Mouse (Mus musculus): ENCODE data around the gene Slc2a6. TPM values are rescaled to one million over a fixed set of nuclear protein-coding genes. Genes with fewer than 3 reads are reported as not detected.

Gene Slc2a6
- total and polyA plus RNA-seq, 2 experiments from 2014 or later: 16.7 to 30.9 TPM

GRCm38 (mm10) chr2:27007701-27008100 lies 20.1 kb downstream of the Slc2a6 start:
- no peak overlapping the region for H3K27ac ChIP-seq
- no peaks in the 10 kb centered on the region for H3K27me3 ChIP-seq (ENCODE audit: insufficient read depth, low read length)
- ATAC-seq (no peak), DNase-seq (ENCODE audit: low spot score) (no peak)
- WGBS: 80% methylated on average over 7 of the region's 7 CpGs
- TF ChIP-seq CTCF (IDR thresholded peaks at IDR 0.05; ENCODE audit: low read depth): no peak
- no peaks in the 10 kb centered on the region for H3K36me3 ChIP-seq (ENCODE audit: insufficient read depth, low read length)
- no peaks in the 10 kb centered on the region for H3K9me3 ChIP-seq (ENCODE audit: low read length)
- no peak overlapping the region for H3K9ac ChIP-seq (replicated peaks; ENCODE audit: low read length)
- no peak overlapping the region for H3K4me2 ChIP-seq (ENCODE audit: low read depth, low read length)
- peaks cover 13% of the 10 kb centered on the region for H3K4me1 ChIP-seq (ENCODE audit: insufficient read depth, low read length)
- no peak overlapping the region for H3K4me3 ChIP-seq (ENCODE audit: low read length)

- DNase-seq (ENCODE audit: low spot score): no peak
- Histone ChIP-seq H3K4me3 (ENCODE audit: low read length) (no peak overlapping the region), H3K4me1 (ENCODE audit: insufficient read depth, low read length) (peaks cover 13% of the 10 kb centered on the region), H3K36me3 (ENCODE audit: insufficient read depth, low read length) (no peaks in the 10 kb centered on the region), H3K27ac (no peak overlapping the region), H3K4me2 (ENCODE audit: low read depth, low read length) (no peak overlapping the region), H3K9me3 (ENCODE audit: low read length) (no peaks in the 10 kb centered on the region), H3K27me3 (ENCODE audit: insufficient read depth, low read length) (no peaks in the 10 kb centered on the region), H3K9ac (replicated peaks; ENCODE audit: low read length) (no peak overlapping the region)
- ATAC-seq: no peak
- 57% methylated on average over 4 of the region's 4 CpGs for WGBS
- no peak for TF ChIP-seq CTCF (IDR thresholded peaks at IDR 0.05; ENCODE audit: low read depth)
These were observed 21.5 kb downstream of the Slc2a6 start for GRCm38 (mm10) chr2:27006255-27006654.

- Histone ChIP-seq H3K4me3 (ENCODE audit: low read length) (no peak overlapping the region), H3K27ac (no peak overlapping the region), H3K9me3 (ENCODE audit: low read length) (no peaks in the 10 kb centered on the region), H3K4me1 (ENCODE audit: insufficient read depth, low read length) (no peaks in the 10 kb centered on the region), H3K27me3 (ENCODE audit: insufficient read depth, low read length) (no peaks in the 10 kb centered on the region), H3K9ac (replicated peaks; ENCODE audit: low read length) (no peak overlapping the region), H3K36me3 (ENCODE audit: insufficient read depth, low read length) (no peaks in the 10 kb centered on the region), H3K4me2 (ENCODE audit: low read depth, low read length) (no peak overlapping the region)
- DNase-seq (ENCODE audit: low spot score) (no peak), ATAC-seq (no peak)
- 91% methylated on average over 7 of the region's 7 CpGs for WGBS
- no peak for TF ChIP-seq CTCF (IDR thresholded peaks at IDR 0.05; ENCODE audit: low read depth)
These were observed 29.8 kb downstream of the Slc2a6 start for GRCm38 (mm10) chr2:26997993-26998392.

GRCm38 (mm10) chr2:26997498-26997897 lies 30.3 kb downstream of the Slc2a6 start:
- ATAC-seq (no peak), DNase-seq (ENCODE audit: low spot score) (no peak)
- Histone ChIP-seq H3K4me1 (ENCODE audit: insufficient read depth, low read length) (no peaks in the 10 kb centered on the region), H3K9ac (replicated peaks; ENCODE audit: low read length) (no peak overlapping the region), H3K9me3 (ENCODE audit: low read length) (no peaks in the 10 kb centered on the region), H3K27me3 (ENCODE audit: insufficient read depth, low read length) (no peaks in the 10 kb centered on the region), H3K4me3 (ENCODE audit: low read length) (no peak overlapping the region), H3K27ac (no peak overlapping the region), H3K4me2 (ENCODE audit: low read depth, low read length) (no peak overlapping the region), H3K36me3 (ENCODE audit: insufficient read depth, low read length) (no peaks in the 10 kb centered on the region)
- 96% methylated on average over 1 of the region's 1 CpGs for WGBS
- peak; percentile 18 for TF ChIP-seq CTCF (IDR thresholded peaks at IDR 0.05; ENCODE audit: low read depth)

GRCm38 (mm10) chr2:26993936-26994335 lies 33.9 kb downstream of the Slc2a6 start:
- DNase-seq (ENCODE audit: low spot score) (no peak), ATAC-seq (no peak)
- H3K4me3 ChIP-seq (ENCODE audit: low read length): no peak overlapping the region
- TF ChIP-seq CTCF (IDR thresholded peaks at IDR 0.05; ENCODE audit: low read depth): no peak
- no peaks in the 10 kb centered on the region for H3K36me3 ChIP-seq (ENCODE audit: insufficient read depth, low read length)
- H3K27me3 ChIP-seq (ENCODE audit: insufficient read depth, low read length): no peaks in the 10 kb centered on the region
- H3K27ac ChIP-seq: no peak overlapping the region
- no peaks in the 10 kb centered on the region for H3K4me1 ChIP-seq (ENCODE audit: insufficient read depth, low read length)
- no peaks in the 10 kb centered on the region for H3K9me3 ChIP-seq (ENCODE audit: low read length)
- H3K4me2 ChIP-seq (ENCODE audit: low read depth, low read length): no peak overlapping the region
- WGBS: 84% methylated on average over 3 of the region's 3 CpGs
- H3K9ac ChIP-seq (replicated peaks; ENCODE audit: low read length): no peak overlapping the region

- Histone ChIP-seq H3K4me2 (ENCODE audit: low read depth, low read length) (no peak overlapping the region), H3K27me3 (ENCODE audit: insufficient read depth, low read length) (no peaks in the 10 kb centered on the region), H3K9me3 (ENCODE audit: low read length) (no peaks in the 10 kb centered on the region), H3K27ac (no peak overlapping the region), H3K36me3 (ENCODE audit: insufficient read depth, low read length) (no peaks in the 10 kb centered on the region), H3K9ac (replicated peaks; ENCODE audit: low read length) (no peak overlapping the region), H3K4me3 (ENCODE audit: low read length) (no peak overlapping the region), H3K4me1 (ENCODE audit: insufficient read depth, low read length) (no peaks in the 10 kb centered on the region)
- 84% methylated on average over 5 of the region's 5 CpGs for WGBS
- ATAC-seq (no peak), DNase-seq (ENCODE audit: low spot score) (no peak)
- TF ChIP-seq CTCF (IDR thresholded peaks at IDR 0.05; ENCODE audit: low read depth): no peak
These were observed 43.2 kb downstream of the Slc2a6 start for GRCm38 (mm10) chr2:26984640-26985039.

- no peaks in the 10 kb centered on the region for H3K27me3 ChIP-seq (ENCODE audit: insufficient read depth, low read length)
- no peaks in the 10 kb centered on the region for H3K36me3 ChIP-seq (ENCODE audit: insufficient read depth, low read length)
- H3K9ac ChIP-seq (replicated peaks; ENCODE audit: low read length): no peak overlapping the region
- no peak overlapping the region for H3K27ac ChIP-seq
- no peak for TF ChIP-seq CTCF (IDR thresholded peaks at IDR 0.05; ENCODE audit: low read depth)
- no peaks in the 10 kb centered on the region for H3K4me1 ChIP-seq (ENCODE audit: insufficient read depth, low read length)
- 70% methylated on average over 2 of the region's 2 CpGs for WGBS
- H3K4me3 ChIP-seq (ENCODE audit: low read length): no peak overlapping the region
- ATAC-seq: no peak
- H3K9me3 ChIP-seq (ENCODE audit: low read length): no peaks in the 10 kb centered on the region
- DNase-seq (ENCODE audit: low spot score): no peak
- no peak overlapping the region for H3K4me2 ChIP-seq (ENCODE audit: low read depth, low read length)
These were observed 43.6 kb downstream of the Slc2a6 start for GRCm38 (mm10) chr2:26984179-26984578.

Data from hindbrain, postnatal 0 days (tissue).